Mouse (Mus musculus): ENCODE measurements around the gene Gm11111. TPM values are rescaled to one million over a fixed set of nuclear protein-coding genes. Genes with fewer than 3 reads are reported as not detected.

Gm11111 gene
- not detected for polyA plus RNA-seq (2014; fragmentation: Illumina TruSeq; extraction: RNeasy Lipid Tissue Mini Kit (QIAGEN cat#74804); ENCODE audit: low replicate concordance)

DNA sequence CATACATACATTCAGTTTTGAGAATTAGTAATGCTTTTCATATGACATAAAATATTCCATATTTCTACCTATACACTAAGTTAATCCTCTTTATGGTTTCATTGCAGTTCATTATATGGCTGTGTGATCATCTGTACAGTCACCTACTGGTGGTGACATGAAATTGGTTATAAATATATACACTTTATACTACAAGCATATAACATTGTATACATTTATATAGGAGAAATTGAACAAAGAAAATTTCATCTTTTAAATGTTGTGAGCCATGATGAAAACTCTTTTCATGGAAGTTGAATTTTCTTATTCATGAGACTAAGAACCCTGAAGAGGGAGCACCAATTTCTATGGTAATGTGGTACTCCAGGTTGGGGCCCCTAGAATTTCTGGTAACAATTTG, at the start of gene Gm11111:
Gene Gm11111 (plus strand): TSS at position 301 of the 400 bp plus-strand sequence.

Other genes with a start within 250 kb of the Gm11111 start
- gene Cfap299, start 223.4 kb upstream of the Gm11111 start, polyA plus RNA-seq (2014; fragmentation: Illumina TruSeq; extraction: RNeasy Lipid Tissue Mini Kit (QIAGEN cat#74804); ENCODE audit: low replicate concordance) = not detected